Comparison of ENCODE assay signal across 8 mouse cellular contexts in genomic region chr9:65884564-65885315, GRCm38 (mm10). TPM values are rescaled to one million over a fixed set of nuclear protein-coding genes. Genes with fewer than 3 reads are reported as not detected.
DNase-seq lines count a peak whose midpoint lies in the region; ATAC-seq and TF ChIP-seq lines count a peak whose summit lies in the region.

No protein-coding gene starts in this region.

- H3K79me2 ChIP-seq in liver, adult 2 months (ENCODE audit: control insufficient read depth, insufficient read depth, low read length): no peaks in the 10 kb centered on the region; the same call in 1 of the 2 replicates
- H3K79me2 ChIP-seq in myocyte (ENCODE audit: control insufficient read depth, insufficient read depth): peaks cover 19% of the 10 kb centered on the region

- H3K27me3 ChIP-seq in heart, embryonic 10.5 days (ENCODE audit: insufficient read depth, poor library complexity, severe bottlenecking): no peaks in the 10 kb centered on the region
- no peaks in the 10 kb centered on the region for H3K27me3 ChIP-seq in kidney, embryonic 16.5 days (ENCODE audit: insufficient read depth, low read length)
- H3K27me3 ChIP-seq in liver, adult 2 months (ENCODE audit: control insufficient read depth, insufficient read depth, low read length): no peaks in the 10 kb centered on the region
- H3K27me3 ChIP-seq in myocyte (ENCODE audit: control insufficient read depth, insufficient read depth, insufficient read length): no peaks in the 10 kb centered on the region
- H3K27me3 ChIP-seq in splenic B cell, adult 2 months (ENCODE audit: control insufficient read depth, insufficient read depth, low read length, poor library complexity, severe bottlenecking): no peaks in the 10 kb centered on the region

- H3K27ac ChIP-seq in bone marrow macrophage, adult 2 months (ENCODE audit: insufficient read depth, low read depth, low read length): peak overlapping the region; percentile 46
- H3K27ac ChIP-seq in embryonic fibroblast, embryonic 13.5 days (ENCODE audit: insufficient read depth, low read length): peak overlapping the region; percentile 69
- H3K27ac ChIP-seq in heart, embryonic 10.5 days: peak overlapping the region; percentile 90
- peak overlapping the region; percentile 90 for H3K27ac ChIP-seq in kidney, embryonic 16.5 days (ENCODE audit: low read length)
- H3K27ac ChIP-seq in liver, adult 2 months (replicated peaks; ENCODE audit: insufficient read depth, low read depth, low read length): peak overlapping the region; percentile 97

- H3K4me2 ChIP-seq in kidney, embryonic 16.5 days (replicated peaks; ENCODE audit: low read depth, low read length): peak overlapping the region; percentile 70
- peak overlapping the region; percentile 95 for H3K4me2 ChIP-seq in myocyte (ENCODE audit: low read depth)

- H3K9me3 ChIP-seq in heart, embryonic 10.5 days: no peaks in the 10 kb centered on the region
- no peaks in the 10 kb centered on the region for H3K9me3 ChIP-seq in kidney, embryonic 16.5 days (ENCODE audit: low read length)

- ATAC-seq in kidney, embryonic 16.5 days (ENCODE audit: low FRiP score, low TSS enrichment): peak; percentile 98

- WGBS in heart, embryonic 10.5 days: under 1% methylated on average over 37 of the region's 37 CpGs
- WGBS in kidney, embryonic 16.5 days: under 1% methylated on average over 37 of the region's 37 CpGs
- WGBS in liver, adult 2 months: under 1% methylated on average over 37 of the region's 37 CpGs

- no peak for TF ChIP-seq POLR2A in bone marrow macrophage, adult 2 months (IDR thresholded peaks at IDR 0.05; ENCODE audit: borderline replicate concordance, low read depth, low read length)
- peak; percentile 92 for TF ChIP-seq POLR2A in embryonic fibroblast, embryonic 13.5 days (IDR thresholded peaks at IDR 0.05; ENCODE audit: low read depth, low read length)
- peak; percentile 92 for TF ChIP-seq POLR2A in liver, adult 2 months (IDR thresholded peaks at IDR 0.05; ENCODE audit: extremely low read depth, insufficient read depth, low read length)
- TF ChIP-seq POLR2A in myocyte (IDR thresholded peaks at IDR 0.05; ENCODE audit: insufficient read length, low read depth): peak; percentile 91

- H3K36me3 ChIP-seq in heart, embryonic 10.5 days: peaks cover 10% of the 10 kb centered on the region; the same call in 1 of the 2 replicates
- no peaks in the 10 kb centered on the region for H3K36me3 ChIP-seq in kidney, embryonic 16.5 days (ENCODE audit: insufficient read depth, low read length)
- H3K36me3 ChIP-seq in liver, adult 2 months (ENCODE audit: control insufficient read depth, insufficient read depth, low read length): peaks cover 10% of the 10 kb centered on the region
- peaks cover 8% of the 10 kb centered on the region for H3K36me3 ChIP-seq in myocyte (ENCODE audit: control insufficient read depth, insufficient read depth)
- no peaks in the 10 kb centered on the region for H3K36me3 ChIP-seq in splenic B cell, adult 2 months (ENCODE audit: control insufficient read depth, insufficient read depth, low read length, poor library complexity, severe bottlenecking)

- H3K4me1 ChIP-seq in bone marrow macrophage, adult 2 months (ENCODE audit: control insufficient read depth, insufficient read depth, low read length): peaks cover 2% of the 10 kb centered on the region; the same call in 1 of the 2 replicates
- no peaks in the 10 kb centered on the region for H3K4me1 ChIP-seq in embryonic fibroblast, embryonic 13.5 days (ENCODE audit: control insufficient read depth, insufficient read depth, low read length)
- peaks cover 5% of the 10 kb centered on the region; the same call in 1 of the 2 replicates for H3K4me1 ChIP-seq in heart, embryonic 10.5 days
- peaks cover 9% of the 10 kb centered on the region for H3K4me1 ChIP-seq in kidney, embryonic 16.5 days (ENCODE audit: insufficient read depth, low read length)
- peaks cover 4% of the 10 kb centered on the region; the same call in 1 of the 2 replicates for H3K4me1 ChIP-seq in liver, adult 2 months (ENCODE audit: control insufficient read depth, insufficient read depth, low read length)

- TF ChIP-seq CTCF in bone marrow macrophage, adult 2 months (IDR thresholded peaks at IDR 0.05; ENCODE audit: low read depth, low read length): no peak
- no peak for TF ChIP-seq CTCF in embryonic fibroblast, embryonic 13.5 days (IDR thresholded peaks at IDR 0.05; ENCODE audit: borderline replicate concordance, insufficient read depth, low read length)
- TF ChIP-seq CTCF in liver, adult 2 months (IDR thresholded peaks at IDR 0.05; ENCODE audit: low read depth, low read length): no peak

- H3K9ac ChIP-seq in kidney, embryonic 16.5 days (replicated peaks; ENCODE audit: low read length): peak overlapping the region; percentile 83
- H3K9ac ChIP-seq in liver, adult 2 months (ENCODE audit: low read depth, low read length): peak overlapping the region; percentile 95

- peak overlapping the region; percentile 67 for H3ac ChIP-seq in myocyte (ENCODE audit: control insufficient read depth, insufficient read length)

- peak; percentile 94 for DNase-seq in A20 (ENCODE audit: low read depth, low spot score)
- DNase-seq in heart, embryonic 10.5 days (ENCODE audit: low spot score): peak; percentile 96
- peak; percentile 85 for DNase-seq in liver, adult 2 months (ENCODE audit: extremely low read depth, low read depth, low spot score)
- peak; percentile 87 for DNase-seq in splenic B cell, adult 2 months (ENCODE audit: low read depth, low spot score)

- peak overlapping the region; percentile 89 for H3K4me3 ChIP-seq in bone marrow macrophage, adult 2 months (ENCODE audit: insufficient read depth, low read length)
- H3K4me3 ChIP-seq in embryonic fibroblast, embryonic 13.5 days (ENCODE audit: insufficient read depth, low read length): peak overlapping the region; percentile 80
- H3K4me3 ChIP-seq in heart, embryonic 10.5 days: peak overlapping the region; percentile 82
- peak overlapping the region; percentile 77 for H3K4me3 ChIP-seq in kidney, embryonic 16.5 days (ENCODE audit: low read length)
- peak overlapping the region; percentile 92 for H3K4me3 ChIP-seq in liver, adult 2 months (ENCODE audit: insufficient read depth, low read depth, low read length)
- peak overlapping the region; percentile 63 for H3K4me3 ChIP-seq in myocyte

TF ChIP-seq in myocyte, 11 proteins besides CTCF, POLR2A, EP300 and RAD21 (continues in another document):
- TF ChIP-seq USF1 (IDR thresholded peaks at IDR 0.05; ENCODE audit: low read depth) (no peak), POLR2AphosphoS2 (IDR thresholded peaks at IDR 0.05; ENCODE audit: insufficient read length, low read depth) (peak; percentile 86), MYOG (IDR thresholded peaks at IDR 0.05; ENCODE audit: control insufficient read depth in 1 of 3, insufficient read depth in 1 of 3, insufficient read length in 2 of 3, low read depth in 2 of 3) (peak in 2 of 3 experiments; percentile 37 to 79), SRF (IDR thresholded peaks at IDR 0.05; ENCODE audit: control insufficient read depth, insufficient read length, low read depth) (no peak), MYOD1 (IDR thresholded peaks at IDR 0.05; ENCODE audit: control insufficient read depth in 1 of 3, insufficient read length in 2 of 3, low read depth in 2 of 3) (peak in 2 of 3 experiments; percentile 19 to 60), MAX (IDR thresholded peaks at IDR 0.05; ENCODE audit: low read depth) (peak; percentile 44), REST (IDR thresholded peaks at IDR 0.05; ENCODE audit: insufficient read depth, insufficient read length) (no peak), CEBPB (IDR thresholded peaks at IDR 0.05; ENCODE audit: insufficient read depth, poor library complexity, severe bottlenecking) (no peak)

RNA-seq across cellular contexts. Expression of gene Pclaf, which starts 5.3 kb away (rescaled TPM):
- polyA plus RNA-seq in bone marrow macrophage, adult 2 months (2012; ENCODE audit: insufficient read depth, insufficient read length, missing spikeins): 60.9 and 62.4 TPM in 2 replicates
- polyA plus RNA-seq in embryonic fibroblast, embryonic 13.5 days (2011; ENCODE audit: insufficient read length, low read depth, missing spikeins): 71.8 and 102 TPM in 2 replicates
- 131 and 183 TPM in 2 replicates for polyA plus RNA-seq in heart, embryonic 10.5 days (2016; fragmentation: Nextera tagmentation; extraction: Ambion mirVana)
- polyA plus RNA-seq in kidney, embryonic 16.5 days (2015; fragmentation: Nextera tagmentation; extraction: Ambion mirVana): 181 and 207 TPM in 2 replicates
- total RNA-seq in liver, adult 2 months (2014; rRNA removed): 0.28 and 0.94 TPM in 2 replicates
- 0.09 TPM in 1 of 2 replicates, not detected in the other for polyA plus RNA-seq in liver, adult 2 months (2012; rRNA removed)
- polyA plus RNA-seq in myocyte (2012; fragmentation: generic; extraction: Trizol): 29.0 TPM

RNA-seq across cellular contexts. Expression of gene Trip4, which starts 23.9 kb away (rescaled TPM):
- polyA plus RNA-seq in bone marrow macrophage, adult 2 months (2012; ENCODE audit: insufficient read depth, insufficient read length, missing spikeins): 20.2 and 21.2 TPM in 2 replicates
- 40.4 and 44.4 TPM in 2 replicates for polyA plus RNA-seq in embryonic fibroblast, embryonic 13.5 days (2011; ENCODE audit: insufficient read length, low read depth, missing spikeins)
- 27.9 and 29.0 TPM in 2 replicates for polyA plus RNA-seq in heart, embryonic 10.5 days (2016; fragmentation: Nextera tagmentation; extraction: Ambion mirVana)
- 31.0 and 32.4 TPM in 2 replicates for polyA plus RNA-seq in kidney, embryonic 16.5 days (2015; fragmentation: Nextera tagmentation; extraction: Ambion mirVana)
- 30.9 and 33.6 TPM in 2 replicates for total RNA-seq in liver, adult 2 months (2014; rRNA removed)
- 6.4 and 7.2 TPM in 2 replicates for polyA plus RNA-seq in liver, adult 2 months (2012; rRNA removed)
- 9.0 TPM for polyA plus RNA-seq in myocyte (2012; fragmentation: generic; extraction: Trizol)

RNA-seq across cellular contexts. Expression of gene Csnk1g1, which starts 24.0 kb away (rescaled TPM):
- polyA plus RNA-seq in bone marrow macrophage, adult 2 months (2012; ENCODE audit: insufficient read depth, insufficient read length, missing spikeins): 18.7 and 19.3 TPM in 2 replicates
- polyA plus RNA-seq in embryonic fibroblast, embryonic 13.5 days (2011; ENCODE audit: insufficient read length, low read depth, missing spikeins): 64.7 and 70.2 TPM in 2 replicates
- 14.2 and 14.9 TPM in 2 replicates for polyA plus RNA-seq in heart, embryonic 10.5 days (2016; fragmentation: Nextera tagmentation; extraction: Ambion mirVana)
- polyA plus RNA-seq in kidney, embryonic 16.5 days (2015; fragmentation: Nextera tagmentation; extraction: Ambion mirVana): 12.6 and 16.9 TPM in 2 replicates
- 5.3 and 5.8 TPM in 2 replicates for total RNA-seq in liver, adult 2 months (2014; rRNA removed)
- 0.77 and 1.6 TPM in 2 replicates for polyA plus RNA-seq in liver, adult 2 months (2012; rRNA removed)
- polyA plus RNA-seq in myocyte (2012; fragmentation: generic; extraction: Trizol): 6.8 TPM

RNA-seq across cellular contexts. Expression of gene Zfp609, which starts 57.4 kb away (rescaled TPM):
- 8.8 and 10.9 TPM in 2 replicates for polyA plus RNA-seq in bone marrow macrophage, adult 2 months (2012; ENCODE audit: insufficient read depth, insufficient read length, missing spikeins)
- polyA plus RNA-seq in embryonic fibroblast, embryonic 13.5 days (2011; ENCODE audit: insufficient read length, low read depth, missing spikeins): 22.7 and 30.4 TPM in 2 replicates
- polyA plus RNA-seq in heart, embryonic 10.5 days (2016; fragmentation: Nextera tagmentation; extraction: Ambion mirVana): 5.8 and 7.7 TPM in 2 replicates
- polyA plus RNA-seq in kidney, embryonic 16.5 days (2015; fragmentation: Nextera tagmentation; extraction: Ambion mirVana): 4.8 and 6.4 TPM in 2 replicates
- 2.8 and 4.4 TPM in 2 replicates for total RNA-seq in liver, adult 2 months (2014; rRNA removed)
- polyA plus RNA-seq in liver, adult 2 months (2012; rRNA removed): 4.4 TPM in 2 replicates
- polyA plus RNA-seq in myocyte (2012; fragmentation: generic; extraction: Trizol): 11.1 TPM

Comparison
In these comparisons a context has a peak if more than half of its experiments do, and no peak if none do; other contexts are left out.
1. Peak in every context shown above with its lines: DNase-seq, ATAC-seq, H3K4me3 ChIP-seq and H3K27ac ChIP-seq.
2. H3K27ac ChIP-seq: peak in every context shown above with its lines; median percentile 97 in liver, adult 2 months; 90 in heart, embryonic 10.5 days; 90 in kidney, embryonic 16.5 days; 69 in embryonic fibroblast, embryonic 13.5 days; 46 in bone marrow macrophage, adult 2 months.
3. RNA of gene Pclaf, which starts 5.3 kb away (polyA plus RNA-seq): 131 to 183 TPM in heart, embryonic 10.5 days, 181 to 207 TPM in kidney, embryonic 16.5 days, 71.8 to 102 TPM in embryonic fibroblast, embryonic 13.5 days, 60.9 to 62.4 TPM in bone marrow macrophage, adult 2 months and 29.0 TPM in myocyte (single experiment); 0.09 TPM in liver, adult 2 months; every median in the first group is over 10 times any median in the second.